Mouse (Mus musculus) MEL (cell line): ENCODE data around the gene 9430097D07Rik. TPM values are rescaled to one million over a fixed set of nuclear protein-coding genes. Genes with fewer than 3 reads are reported as not detected.

Experiments
- DNase-seq: peaks from one replicate; pipeline ENCODE4 v3.0.0; 2011; ENCODE audit warnings: low read depth, low spot score
- H3K27ac ChIP-seq: 2 replicates; pipeline ENCODE4 v1.5.1; 2012; ENCODE audit warnings: low read depth, mild to moderate bottlenecking, control low read depth, low read length, moderate library complexity; ENCODE audit not compliant: control insufficient read depth
- H3K27me3 ChIP-seq, 2 experiments: fragments of 150-350 bp in 1 of 2; sonication (generic) in 1 of 2; 2 replicates each; pipeline ENCODE4 v1.6.1; 2012; ENCODE audit warnings: low read length in 2 of 2, mild to moderate bottlenecking in 2 of 2, improper control_type of control experiment in 1 of 2, moderate library complexity in 1 of 2; ENCODE audit not compliant: insufficient read depth in 2 of 2, control insufficient read depth in 1 of 2
- H3K36me3 ChIP-seq, 2 experiments: 2 replicates each; pipeline ENCODE4 v1.6.1; 2012 to 2014; ENCODE audit warnings: low read length in 2 of 2, improper control_type of control experiment in 1 of 2, inconsistent platforms in 1 of 2, mild to moderate bottlenecking in 1 of 2; ENCODE audit not compliant: insufficient read depth in 2 of 2, control insufficient read depth in 1 of 2
- H3K4me1 ChIP-seq, 2 experiments: fragments of 150-350 bp in 1 of 2; sonication (generic) in 1 of 2; 2 replicates each; pipeline ENCODE4 v1.6.1; 2012; ENCODE audit warnings: low read length in 2 of 2, improper control_type of control experiment in 1 of 2, mild to moderate bottlenecking in 1 of 2; ENCODE audit not compliant: insufficient read depth in 2 of 2, control insufficient read depth in 1 of 2
- H3K4me3 ChIP-seq, 2 experiments: fragments of 150-350 bp in 1 of 2; sonication (generic) in 1 of 2; 2 replicates each; pipeline ENCODE4 v1.5.1; 2012; ENCODE audit warnings: low read depth in 2 of 2, low read length in 2 of 2, mild to moderate bottlenecking in 2 of 2, moderate library complexity in 2 of 2, control low read depth in 1 of 2, improper control_type of control experiment in 1 of 2; ENCODE audit not compliant: control insufficient read depth in 1 of 2, insufficient read depth in 1 of 2
- H3K79me2 ChIP-seq: 2 replicates; pipeline ENCODE4 v1.6.1; 2012; ENCODE audit warnings: mild to moderate bottlenecking, low read length, moderate library complexity; ENCODE audit not compliant: control insufficient read depth, poor library complexity, insufficient read depth
- H3K9ac ChIP-seq: 2 replicates; pipeline ENCODE4 v1.6.1; 2012; ENCODE audit warnings: low read depth, mild to moderate bottlenecking, control low read depth, low read length, moderate library complexity; ENCODE audit not compliant: control insufficient read depth, poor library complexity, severe bottlenecking
- H3K9me3 ChIP-seq: fragments of 150-350 bp; sonication (generic); replicated peaks from 2 replicates; pipeline ENCODE4 v1.6.1; 2012; ENCODE audit warnings: mild to moderate bottlenecking, low read length, improper control_type of control experiment, moderate library complexity; ENCODE audit not compliant: insufficient read depth
- JUND ChIP-seq: IDR thresholded peaks from 2 replicates; pipeline ENCODE4 v1.6.1; 2011; ENCODE audit warnings: low read depth, mild to moderate bottlenecking, improper control_type of control experiment, low read length
- KAT2A ChIP-seq: conservative IDR thresholded peaks from 2 replicates; pipeline ENCODE4 v1.6.1; 2012; ENCODE audit warnings: low read depth, low read length, improper control_type of control experiment, inconsistent platforms
- MAZ ChIP-seq: IDR thresholded peaks from 2 replicates; pipeline ENCODE4 v1.6.1; 2012; ENCODE audit warnings: low read depth, mild to moderate bottlenecking, inconsistent platforms, low read length, improper control_type of control experiment
- MEF2A ChIP-seq: IDR thresholded peaks from 2 replicates; pipeline ENCODE4 v1.6.1; 2014; ENCODE audit warnings: low read depth, mild to moderate bottlenecking, inconsistent platforms, low read length, improper control_type of control experiment; ENCODE audit not compliant: poor library complexity, insufficient replicate concordance, severe bottlenecking; ENCODE audit errors: extremely low read depth
- MYC ChIP-seq: IDR thresholded peaks from 2 replicates; pipeline ENCODE4 v1.6.1; 2011; ENCODE audit warnings: low read depth, mild to moderate bottlenecking, low read length, improper control_type of control experiment, moderate library complexity
- NRF1 ChIP-seq: IDR thresholded peaks from 2 replicates; pipeline ENCODE4 v1.6.1; 2014; ENCODE audit warnings: low read depth, mild to moderate bottlenecking, inconsistent platforms, low read length, improper control_type of control experiment, moderate library complexity; ENCODE audit not compliant: poor library complexity, insufficient read depth, severe bottlenecking
- POLR2AphosphoS2 ChIP-seq: IDR thresholded peaks from 2 replicates; pipeline ENCODE4 v1.6.1; 2011; ENCODE audit warnings: low read length, improper control_type of control experiment
- RCOR1 ChIP-seq: IDR thresholded peaks from 2 replicates; pipeline ENCODE4 v1.6.1; 2012; ENCODE audit warnings: low read depth, mild to moderate bottlenecking, inconsistent platforms, low read length, improper control_type of control experiment
- SIN3A ChIP-seq: IDR thresholded peaks from 2 replicates; pipeline ENCODE4 v1.6.1; 2012; ENCODE audit warnings: low read length, improper control_type of control experiment, inconsistent platforms
- TAL1 ChIP-seq: IDR thresholded peaks from 2 replicates; pipeline ENCODE4 v1.6.1; 2012; ENCODE audit warnings: mild to moderate bottlenecking, inconsistent platforms, low read length, moderate library complexity, mixed read lengths
- ZMIZ1 ChIP-seq: IDR thresholded peaks from 2 replicates; pipeline ENCODE4 v1.6.1; 2012; ENCODE audit warnings: low read depth, mild to moderate bottlenecking, inconsistent platforms, low read length, improper control_type of control experiment, moderate library complexity
- polyA plus RNA-seq, 2 experiments: library from polyadenylated mRNA; stranded (reverse) in 1 of 2; unstranded in 1 of 2; fragments of >175 nt in 1 of 2; fragments of >200 nt in 1 of 2; gene quantifications; 2 replicates each; pipeline versions ENCODE4 v1.2.1 to v1.2.4; 2012; ENCODE audit warnings: low replicate concordance in 2 of 2, low read depth in 1 of 2; ENCODE audit not compliant: insufficient read length in 2 of 2, insufficient read depth in 1 of 2, missing spikeins in 1 of 2
- total RNA-seq: library from RNA; depleted of rRNA; stranded (reverse); fragments of 300-350 nt; gene quantifications from 2 replicates; pipeline ENCODE4 v1.2.3, GENCODE M21; 2012

The 9430097D07Rik gene
- total and polyA plus RNA-seq, 3 experiments, result 0.11 to 0.12 TPM; not detected in 1

DNA sequence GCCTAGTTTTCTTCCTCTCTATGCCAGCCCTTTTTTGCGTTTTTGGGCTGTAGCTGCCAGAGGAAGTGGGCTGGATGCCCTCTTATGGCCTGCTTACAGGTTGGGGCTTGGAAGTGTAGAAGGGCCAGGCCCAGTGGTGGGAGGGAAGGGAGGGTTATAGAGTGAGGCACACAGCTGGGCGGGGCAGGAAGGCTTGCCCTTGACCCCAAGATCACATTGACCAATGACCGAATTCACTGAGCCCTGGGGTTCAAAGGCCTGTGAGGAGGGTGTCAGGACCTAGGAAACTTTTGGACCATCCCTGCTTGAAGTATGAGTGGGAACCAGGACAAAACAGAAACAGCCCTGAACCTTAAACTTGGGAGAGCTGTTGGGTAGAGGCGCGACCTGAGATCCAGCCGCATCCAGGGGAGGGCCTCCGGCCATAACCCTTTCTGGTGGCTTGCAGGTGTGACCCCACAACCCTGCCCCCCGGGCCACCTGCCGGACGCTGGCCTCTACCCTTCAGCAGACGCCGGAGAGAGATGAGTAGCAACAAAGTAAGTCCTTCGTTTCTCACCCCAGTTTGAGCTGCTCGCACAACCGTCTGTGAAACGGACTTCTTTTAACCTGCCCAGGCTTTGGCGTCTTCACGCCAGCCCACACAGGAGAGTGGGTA lies 33.4 kb upstream of the 9430097D07Rik start:
- Histone ChIP-seq H3K9ac (peak overlapping the region; percentile 30), H3K9me3 (no peaks in the 10 kb centered on the region), H3K4me1 (peaks cover 6 to 29% of the 10 kb centered on the region in 2 experiments), H3K27me3 (no peaks in the 10 kb centered on the region), H3K4me3 (peak overlapping the region; percentile 20 to 93), H3K27ac (peak overlapping the region; percentile 30), H3K79me2 (peaks cover 2% of the 10 kb centered on the region; the same call in 1 of the 2 replicates), H3K36me3 (peaks cover 0 to 6% of the 10 kb centered on the region in 2 experiments; a peak in 2 of 4 replicates)
- no peak for TF ChIP-seq SIN3A
- TF ChIP-seq MAZ, result 0 out of 2 replicates have a peak, but pooled peaks have one; percentile 47
- no peak for DNase-seq

GRCm38 (mm10) chr2:32608141-32608777 lies 32.8 kb upstream of the 9430097D07Rik start:
- Histone ChIP-seq H3K27me3 (no peaks in the 10 kb centered on the region), H3K79me2 (peaks cover 2% of the 10 kb centered on the region; the same call in 1 of the 2 replicates), H3K4me1 (peaks cover 6 to 29% of the 10 kb centered on the region in 2 experiments), H3K27ac (peak overlapping the region; percentile 30), H3K9me3 (no peaks in the 10 kb centered on the region), H3K36me3 (peaks cover 0 to 6% of the 10 kb centered on the region in 2 experiments; a peak in 2 of 4 replicates), H3K9ac (peak overlapping the region; percentile 36), H3K4me3 (peak overlapping the region; percentile 78 to 93)
- peak; percentile 41; the same call in 1 of the 2 replicates for TF ChIP-seq MEF2A
- TF ChIP-seq ZMIZ1, result no peak
- TF ChIP-seq RCOR1, result peak; percentile 4; the same call in 1 of the 2 replicates
- no peak for TF ChIP-seq JUND
- TF ChIP-seq NRF1, result peak; percentile 60; the same call in 1 of the 2 replicates
- no peak for TF ChIP-seq TAL1
- no peak for TF ChIP-seq POLR2AphosphoS2
- TF ChIP-seq KAT2A, result no peak
- TF ChIP-seq MYC, result no peak
- peak; percentile 89 for DNase-seq
